Mouse (Mus musculus): ENCODE data around the gene Gabarapl2.

The Gabarapl2 gene

DNA sequence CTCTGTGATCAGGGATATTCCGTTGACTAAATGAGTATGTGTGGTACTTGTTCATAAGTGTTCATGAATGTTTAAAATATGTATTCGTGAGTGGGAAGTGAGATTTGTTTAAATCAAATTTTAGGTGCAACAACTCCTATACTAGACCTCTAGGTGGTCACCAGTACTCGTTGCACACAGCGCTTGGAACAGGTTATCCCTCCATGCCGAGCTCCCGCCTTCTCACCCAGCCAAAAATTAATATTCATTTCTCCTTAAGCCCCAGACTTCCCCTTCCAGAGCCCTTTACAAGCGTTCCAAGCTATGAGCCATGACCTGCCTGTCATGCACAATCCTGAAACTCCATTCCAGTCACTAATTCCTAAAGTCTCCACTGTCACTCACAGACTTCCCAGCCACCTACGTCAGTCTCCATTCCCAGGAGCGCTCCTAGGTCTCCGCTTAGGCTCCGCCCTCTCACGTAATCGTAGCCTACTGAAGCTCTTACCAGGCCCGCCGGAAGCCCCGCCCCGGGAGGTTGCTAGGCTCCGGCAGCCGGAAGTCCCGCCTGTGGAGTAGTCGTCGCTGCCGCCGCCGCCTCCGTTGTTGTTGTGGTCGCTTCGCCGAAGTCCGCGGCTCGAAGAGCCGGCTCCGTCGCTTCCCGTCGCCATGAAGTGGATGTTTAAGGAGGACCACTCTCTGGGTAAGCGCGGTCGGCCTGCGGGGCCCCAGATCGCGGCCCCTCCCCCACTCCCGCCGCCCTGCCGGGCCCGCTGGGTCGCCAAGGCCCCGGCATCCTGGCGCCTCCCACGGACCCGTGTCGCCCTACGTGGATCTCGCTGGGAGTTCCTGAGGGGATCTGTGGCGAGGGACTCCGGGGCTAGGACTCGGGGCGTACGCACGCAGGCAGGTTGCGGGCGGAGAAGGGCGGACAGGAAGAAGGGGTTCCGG lies at the start of gene Gabarapl2:
Gene Gabarapl2 (plus strand): TSS at position 533 of the 930 bp plus-strand sequence.
- DNase-seq (ENCODE audit: low read depth in 1 of 2, low spot score in 2 of 2) = peak; percentile 68 to 89

DNA sequence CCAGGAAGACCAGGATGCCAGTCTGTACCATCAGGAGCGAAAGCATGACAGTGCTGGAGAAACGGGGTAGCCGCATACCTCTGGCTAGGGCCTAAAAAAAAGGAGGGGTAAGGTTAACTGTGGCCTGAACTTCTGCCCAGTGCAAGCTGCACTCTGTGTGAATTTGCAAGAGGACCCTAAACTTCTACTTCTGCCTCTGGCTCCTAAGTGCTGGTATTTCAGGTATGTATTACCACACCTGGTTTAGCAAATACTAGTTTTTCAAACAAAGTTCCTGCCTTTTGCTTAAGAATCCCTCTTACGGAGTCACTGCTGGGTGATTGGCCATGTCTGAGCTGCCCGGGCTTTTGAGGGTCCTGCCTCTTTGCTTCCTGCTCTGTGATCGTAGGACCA lies 49.6 kb upstream of the Gabarapl2 start:
- no peak for DNase-seq (ENCODE audit: low read depth in 1 of 2, low spot score in 2 of 2)

DNA sequence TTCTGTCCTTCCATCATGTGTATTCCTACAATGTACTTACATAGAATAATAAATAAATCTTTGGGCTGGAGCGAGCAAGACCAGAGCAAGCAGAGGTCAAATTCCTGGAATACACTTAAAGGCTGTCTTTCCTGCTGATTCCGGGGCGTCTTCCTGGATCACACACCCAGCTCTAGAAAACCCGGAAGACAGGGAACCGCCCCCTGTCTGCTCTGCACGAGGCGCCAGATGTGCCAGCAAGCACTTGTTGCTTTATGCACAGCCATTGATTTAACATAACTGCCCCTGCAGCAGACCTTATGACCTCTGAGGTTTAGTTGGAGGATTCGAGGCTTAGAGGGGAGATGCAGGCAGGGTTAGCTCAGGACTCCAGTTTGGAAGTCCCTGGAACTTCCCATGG lies 48.5 kb upstream of the Gabarapl2 start:
- no peak for DNase-seq (ENCODE audit: low read depth in 1 of 2, low spot score in 2 of 2)

DNA sequence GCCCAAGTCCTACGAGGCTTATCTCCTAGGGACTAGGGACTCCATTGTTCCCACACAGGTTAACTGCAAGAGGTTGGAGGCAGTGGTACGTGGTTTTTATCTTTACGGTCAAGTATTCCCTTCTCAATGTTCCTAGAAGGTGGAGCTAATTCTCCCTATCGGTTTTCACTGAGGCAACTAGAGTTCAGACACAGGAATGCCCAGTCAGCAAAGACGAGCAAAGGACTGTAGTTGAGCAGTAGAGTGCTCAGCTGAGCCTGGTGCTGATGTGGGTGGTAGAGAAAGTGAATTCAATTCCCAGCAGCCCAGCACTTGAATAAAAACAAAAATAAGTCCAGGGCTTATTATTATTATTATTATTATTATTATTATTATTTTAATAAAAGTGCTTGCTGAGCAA lies 47.9 kb upstream of the Gabarapl2 start:
- DNase-seq (ENCODE audit: low read depth in 1 of 2, low spot score in 2 of 2) = no peak

DNA sequence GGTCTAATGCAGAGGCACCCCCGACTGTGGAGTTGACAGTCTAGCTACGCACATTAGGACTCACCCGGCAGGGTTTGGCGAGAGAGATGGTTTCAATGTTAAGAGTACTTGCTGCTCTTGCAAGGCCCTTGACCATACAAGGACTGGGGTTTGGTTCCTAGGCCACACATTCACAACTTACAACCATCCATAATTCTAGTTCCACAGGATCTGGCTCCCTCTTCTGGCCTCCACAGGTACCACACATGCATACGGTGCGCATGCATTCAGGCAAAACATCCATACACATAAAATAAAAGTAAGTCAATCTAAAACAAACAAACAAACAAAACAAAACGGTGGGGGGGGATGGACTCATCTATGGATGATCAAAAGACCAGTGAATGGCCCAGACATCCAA lies 45.5 kb upstream of the Gabarapl2 start:
- no peak for DNase-seq (ENCODE audit: low read depth in 1 of 2, low spot score in 2 of 2)

DNA sequence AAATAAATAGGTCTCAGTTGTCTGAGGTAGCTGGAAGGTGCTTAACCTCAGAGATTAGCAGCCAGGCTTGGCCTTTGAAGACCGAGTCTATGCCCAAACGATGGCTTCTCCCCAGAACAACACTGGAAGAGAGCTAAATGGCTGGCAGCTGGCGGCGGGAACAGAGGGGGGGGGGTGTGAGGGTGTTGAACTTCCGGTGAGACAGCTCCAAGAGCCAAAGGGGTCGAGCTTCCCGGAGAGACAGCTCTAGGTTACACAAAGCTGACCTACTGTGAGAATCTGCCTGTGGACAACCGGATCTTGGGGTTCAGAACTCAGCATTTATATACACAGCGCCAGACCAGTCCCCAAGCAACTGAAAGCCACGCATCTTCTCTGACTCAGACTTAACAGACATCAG lies 41.9 kb upstream of the Gabarapl2 start:
- no peak for DNase-seq (ENCODE audit: low read depth in 1 of 2, low spot score in 2 of 2)

DNA sequence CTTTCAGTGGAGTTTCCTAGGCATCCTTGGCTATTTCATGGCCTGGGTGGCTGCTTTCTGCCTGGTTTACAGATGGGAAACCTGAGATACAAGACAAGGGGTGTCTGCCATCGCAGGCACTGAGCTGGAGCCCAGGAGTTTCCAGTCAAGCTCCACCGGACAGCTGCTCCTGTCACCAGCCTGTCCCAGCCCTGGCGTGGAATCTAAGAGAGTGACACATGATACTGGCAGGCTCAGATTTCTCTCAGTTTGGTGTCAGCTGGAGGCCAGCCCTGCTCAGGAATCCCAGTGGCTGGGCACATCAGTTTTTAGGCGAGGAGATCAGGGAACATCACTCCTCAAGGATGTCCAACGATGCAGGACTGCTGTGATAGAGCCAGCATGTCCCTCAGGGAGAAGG lies 38.4 kb upstream of the Gabarapl2 start:
- DNase-seq (ENCODE audit: low read depth in 1 of 2, low spot score in 2 of 2) = no peak

DNA sequence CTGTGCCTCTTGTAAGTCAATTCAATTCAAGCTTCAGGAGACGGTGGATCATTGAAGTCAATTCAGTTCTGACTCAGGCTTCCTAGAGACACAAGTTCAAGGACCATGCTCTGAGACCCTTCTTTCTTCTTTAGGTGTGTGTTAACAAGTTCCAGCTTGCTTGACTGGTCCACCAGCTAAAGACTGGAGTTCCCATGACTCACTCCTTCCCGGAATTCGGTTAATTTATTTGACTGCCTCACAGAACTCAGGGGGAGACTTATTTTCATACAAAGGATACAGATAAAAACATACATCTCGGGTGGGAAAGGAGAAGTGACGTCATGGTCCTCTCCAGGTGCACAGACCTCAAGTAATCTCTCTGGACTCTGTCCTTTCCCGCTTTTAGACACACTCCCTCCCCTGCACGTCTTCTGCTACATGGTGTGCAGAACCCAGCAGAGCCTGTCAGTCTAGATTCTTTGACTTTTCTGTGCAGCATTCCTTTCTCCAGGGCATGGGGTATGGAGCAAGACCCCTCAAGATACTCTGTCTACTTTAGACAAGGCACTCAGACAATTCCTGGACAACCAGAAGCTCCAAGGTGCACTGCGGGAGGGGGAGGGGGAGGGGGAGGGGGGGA lies 34.9 kb upstream of the Gabarapl2 start:
- DNase-seq (ENCODE audit: low read depth in 1 of 2, low spot score in 2 of 2) = no peak

DNA sequence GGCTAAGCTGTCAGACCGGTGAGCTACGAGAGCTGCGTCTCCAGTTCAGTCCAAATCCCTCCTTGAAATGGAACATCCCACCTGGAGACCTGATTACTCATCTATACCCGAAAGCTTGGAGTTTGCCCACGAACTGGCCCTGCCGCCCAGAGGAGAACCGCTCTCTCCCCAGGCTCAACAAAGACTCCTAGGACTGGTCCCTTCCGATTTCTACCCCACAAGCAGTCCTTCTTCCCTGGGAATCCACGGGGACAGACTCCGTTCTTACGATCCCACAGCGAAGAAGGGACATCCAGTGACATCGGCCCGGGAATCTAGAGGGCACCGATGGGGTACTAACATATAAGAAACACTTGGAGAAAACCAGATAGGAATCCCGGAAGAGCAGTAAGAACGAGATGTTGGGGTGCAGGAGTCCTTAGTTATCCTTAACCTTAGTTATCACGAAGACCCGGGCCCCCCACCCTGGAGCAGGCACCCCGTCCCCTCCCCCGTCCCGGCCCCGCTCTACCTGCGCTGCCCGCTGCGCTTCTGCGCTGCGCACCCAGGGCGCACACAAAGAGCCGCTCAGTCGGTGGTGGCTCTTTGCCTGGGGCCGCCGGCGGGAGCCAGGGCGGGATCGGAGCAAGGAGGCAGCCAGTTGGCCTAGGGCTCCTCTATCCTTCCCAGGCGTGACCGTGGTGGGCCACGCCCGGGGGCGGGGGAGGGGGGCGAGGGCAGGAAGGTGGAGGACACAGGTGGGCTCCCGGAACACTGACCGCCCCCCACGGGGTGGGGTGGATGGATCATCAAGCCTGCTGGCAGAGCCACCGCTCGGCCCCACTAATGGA lies 30.7 kb upstream of the Gabarapl2 start, which contains the start of gene Chst5:
Gene Chst5 (minus strand): TSS at position 827 of the 830 bp plus-strand sequence.
- DNase-seq (ENCODE audit: low read depth in 1 of 2, low spot score in 2 of 2) = no peak

DNA sequence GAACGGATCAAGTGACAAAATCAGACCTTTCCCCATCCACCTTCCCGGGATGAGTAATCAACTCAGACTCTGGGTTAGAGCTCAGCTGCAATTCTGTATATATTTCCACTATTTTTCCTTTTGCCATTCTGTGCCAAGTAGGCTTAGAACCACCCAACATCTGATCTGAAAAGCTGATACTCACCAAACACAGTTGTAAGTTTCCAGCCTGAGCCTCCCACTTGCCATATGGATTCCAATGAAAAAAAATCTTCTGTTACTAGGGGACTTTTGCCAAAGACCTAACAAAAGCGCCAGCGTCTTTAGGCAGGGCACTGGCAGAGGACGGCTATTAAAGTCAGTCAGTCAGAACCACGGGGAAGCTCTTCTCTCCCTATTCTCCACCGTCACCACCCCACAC lies 28.9 kb upstream of the Gabarapl2 start:
- no peak for DNase-seq (ENCODE audit: low read depth in 1 of 2, low spot score in 2 of 2)

DNA sequence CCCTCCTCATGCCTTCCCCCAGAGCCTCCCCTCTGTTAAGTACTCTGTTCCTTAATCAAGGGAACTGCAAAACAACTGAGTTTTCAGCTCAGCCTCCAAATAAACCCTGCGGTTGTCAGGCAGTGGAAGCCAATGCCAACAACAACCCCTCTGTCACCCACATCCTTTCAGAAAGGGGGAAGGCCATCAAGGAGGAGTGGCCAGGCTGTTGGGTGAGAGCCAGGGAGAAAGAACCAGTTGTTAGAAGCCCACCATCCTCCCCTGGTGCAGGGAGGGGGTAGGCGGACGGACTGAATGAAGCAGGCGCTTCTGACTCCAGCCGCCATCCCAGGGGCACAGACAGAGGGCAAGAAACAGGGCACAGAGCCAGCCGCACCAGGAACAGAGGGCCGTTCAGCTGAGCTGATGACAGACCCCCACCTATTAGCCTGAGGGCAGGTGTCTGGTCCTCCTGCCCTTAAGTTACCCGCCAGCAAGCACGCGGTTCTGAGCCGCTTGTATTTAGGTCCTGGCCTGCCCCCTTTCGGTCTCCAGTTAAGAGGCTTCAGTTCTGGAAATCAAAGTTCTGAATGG lies 27.6 kb upstream of the Gabarapl2 start:
- no peak for DNase-seq (ENCODE audit: low read depth in 1 of 2, low spot score in 2 of 2)

DNA sequence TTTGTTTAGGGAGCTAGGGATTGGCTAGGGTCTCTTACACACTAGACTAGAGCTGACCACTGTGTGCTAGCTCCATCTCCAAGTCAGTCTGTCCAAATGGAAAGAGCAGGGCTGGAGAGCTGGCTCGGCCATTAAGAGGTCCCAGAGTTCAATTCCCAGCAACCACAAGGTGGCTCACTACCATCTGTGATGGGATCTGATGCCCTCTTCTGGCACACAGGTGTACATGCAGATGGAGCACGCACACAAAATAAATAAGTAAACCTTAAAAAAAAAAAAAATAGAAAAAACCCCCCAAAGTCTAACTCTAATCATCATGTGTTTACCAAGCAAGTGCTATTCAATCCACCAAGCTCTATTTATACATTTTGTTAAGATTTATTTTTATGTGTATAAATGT lies 20.8 kb upstream of the Gabarapl2 start:
- DNase-seq (ENCODE audit: low read depth in 1 of 2, low spot score in 2 of 2) = no peak

DNA sequence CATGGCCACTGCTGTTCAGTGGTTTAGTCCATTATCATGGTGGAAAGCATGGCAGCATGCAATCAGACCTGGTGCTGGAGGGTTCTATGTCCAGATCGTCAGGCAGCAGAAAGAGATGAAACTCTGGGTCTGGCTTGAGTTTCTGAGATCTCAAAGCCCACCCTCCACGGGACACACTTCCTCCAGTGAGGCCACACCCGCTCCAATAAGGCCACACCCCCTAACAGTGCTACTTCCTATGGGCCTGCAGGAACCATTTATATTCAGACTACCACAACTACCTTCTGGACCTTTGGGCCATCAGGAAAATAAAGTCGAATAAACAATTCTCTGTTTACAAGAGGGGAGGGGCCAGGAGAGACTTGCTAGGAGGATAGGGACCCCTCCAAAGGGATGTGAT lies 19.5 kb upstream of the Gabarapl2 start:
- DNase-seq (ENCODE audit: low read depth in 1 of 2, low spot score in 2 of 2) = no peak

DNA sequence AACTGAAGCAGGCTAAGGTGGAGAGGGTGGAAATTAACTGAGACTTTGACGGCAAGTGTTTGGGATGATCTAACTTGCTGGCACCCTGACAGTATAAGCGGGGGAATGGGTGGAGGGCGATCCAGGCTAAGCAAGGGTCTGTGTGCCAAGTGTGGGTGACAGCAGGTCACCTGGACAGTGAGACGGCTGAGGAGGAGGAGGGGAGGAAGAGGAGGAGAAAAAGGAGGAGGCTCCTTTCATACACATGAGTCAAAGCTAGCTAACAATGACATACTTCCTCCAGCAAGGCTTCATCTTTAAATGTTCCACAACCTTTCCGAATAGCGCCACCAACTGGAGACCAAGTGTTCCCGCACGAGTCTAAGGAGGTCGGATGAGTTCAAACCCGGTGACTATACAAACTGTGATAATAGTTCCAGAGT lies 17.1 kb upstream of the Gabarapl2 start:
- no peak for DNase-seq (ENCODE audit: low read depth in 1 of 2, low spot score in 2 of 2)

DNA sequence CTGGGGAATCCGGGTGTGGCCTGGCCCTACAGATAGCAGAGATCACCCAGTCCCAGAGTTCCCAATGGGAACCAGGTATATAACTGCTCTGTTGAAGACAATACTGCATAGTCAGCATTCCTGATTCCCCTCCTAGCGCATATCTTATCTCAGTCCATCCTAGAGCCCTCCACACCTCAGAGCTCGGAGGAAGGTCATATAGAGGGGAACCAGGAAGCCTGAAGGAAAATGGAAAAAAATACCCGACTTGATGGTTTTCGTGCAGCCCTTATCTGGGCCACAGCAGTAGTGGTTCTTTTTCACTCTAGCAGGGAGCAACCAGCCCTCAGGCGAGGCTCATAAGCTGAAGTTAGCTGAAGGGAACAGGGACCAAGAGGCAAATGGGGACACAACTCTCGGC lies 15.5 kb upstream of the Gabarapl2 start:
- DNase-seq (ENCODE audit: low read depth in 1 of 2, low spot score in 2 of 2) = no peak

DNA sequence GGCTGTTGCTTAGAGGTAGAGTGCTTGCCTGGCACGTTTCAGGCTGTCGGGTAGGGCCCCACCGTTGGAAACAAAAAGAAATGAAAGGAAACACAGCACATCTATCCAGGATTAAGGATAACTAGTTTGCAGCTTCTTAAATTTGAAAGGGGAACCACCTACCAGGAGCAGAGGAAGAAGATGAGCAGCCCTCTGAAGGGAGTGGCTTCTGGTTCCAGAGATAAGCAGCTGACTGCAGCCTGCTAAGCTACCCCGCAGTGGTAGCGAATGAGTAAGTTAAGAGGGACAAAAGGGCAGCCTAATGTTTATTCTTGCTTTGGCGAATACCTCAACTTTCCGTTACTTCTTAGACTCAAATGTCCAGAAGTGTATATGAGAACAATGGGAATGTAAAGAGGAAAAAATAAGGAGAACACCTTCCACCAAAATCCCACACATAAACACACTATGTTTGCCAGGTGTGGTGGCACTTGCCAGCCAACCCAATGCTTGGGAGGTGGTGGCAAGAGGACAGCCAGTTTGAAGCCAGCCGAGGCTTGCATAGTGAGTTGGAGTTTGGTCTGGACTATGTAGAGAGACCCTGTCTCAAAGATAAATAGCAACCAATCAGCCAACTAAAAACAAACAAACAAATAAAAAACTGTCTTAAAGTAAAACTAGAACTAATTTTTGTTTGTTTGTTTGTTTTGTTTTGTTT lies 10.7 kb upstream of the Gabarapl2 start:
- no peak for DNase-seq (ENCODE audit: low read depth in 1 of 2, low spot score in 2 of 2)

DNA sequence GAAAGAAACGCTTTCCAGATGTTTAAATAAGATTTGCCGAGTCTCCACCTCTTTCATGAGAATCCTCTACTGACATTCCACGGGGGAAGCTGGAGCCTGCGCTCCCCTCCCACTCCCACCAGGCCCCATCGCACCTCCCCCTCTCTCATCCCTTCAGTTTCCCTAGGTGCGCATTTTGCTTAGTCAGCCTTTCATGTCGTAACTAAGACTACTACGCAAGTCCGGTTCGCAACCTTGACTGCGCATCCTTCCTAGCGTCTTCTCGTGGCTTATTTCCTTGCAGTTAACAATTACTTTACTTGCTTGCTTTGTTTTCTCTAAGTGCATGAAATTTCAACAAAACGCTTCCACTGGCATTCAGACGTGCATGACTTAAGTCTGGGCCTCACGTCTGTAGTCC lies 8.8 kb upstream of the Gabarapl2 start:
- DNase-seq (ENCODE audit: low read depth in 1 of 2, low spot score in 2 of 2) = no peak

DNA sequence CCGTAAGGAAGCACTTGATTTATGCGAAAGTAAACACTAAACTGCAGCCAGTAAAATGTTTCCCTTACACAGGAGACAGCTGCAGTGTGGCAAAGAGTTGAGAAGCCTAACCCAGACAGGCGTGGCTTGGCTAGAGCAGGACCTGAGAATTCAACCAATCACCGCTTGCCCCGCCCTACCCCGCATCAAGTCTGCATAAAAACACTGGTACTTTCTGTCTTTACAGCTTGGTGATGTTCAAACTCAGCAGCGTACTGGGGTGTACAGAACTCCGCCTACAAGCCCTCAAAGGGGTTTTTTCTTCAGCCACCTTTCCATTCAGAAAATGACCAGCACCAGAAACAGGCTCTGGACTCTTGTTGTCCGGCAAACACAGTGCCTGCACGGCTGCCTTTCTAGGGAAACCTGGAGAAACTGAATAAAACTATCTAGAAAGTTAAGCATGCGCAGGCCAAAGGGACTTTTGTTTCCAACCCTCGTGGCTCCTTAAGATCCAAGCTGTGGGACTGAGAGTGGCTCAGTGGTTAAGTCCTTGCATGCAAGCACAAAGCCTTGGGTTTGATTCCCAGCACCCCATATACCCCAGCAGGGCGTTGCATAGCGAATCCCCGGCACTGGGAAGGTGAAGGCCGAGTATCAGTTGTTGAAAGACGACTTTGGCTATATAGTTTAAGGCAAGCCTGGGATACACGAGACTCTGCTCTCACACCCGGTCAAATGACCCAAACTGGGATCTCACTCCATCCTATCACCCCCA lies 7.7 kb upstream of the Gabarapl2 start:
- DNase-seq (ENCODE audit: low read depth in 1 of 2, low spot score in 2 of 2) = no peak

DNA sequence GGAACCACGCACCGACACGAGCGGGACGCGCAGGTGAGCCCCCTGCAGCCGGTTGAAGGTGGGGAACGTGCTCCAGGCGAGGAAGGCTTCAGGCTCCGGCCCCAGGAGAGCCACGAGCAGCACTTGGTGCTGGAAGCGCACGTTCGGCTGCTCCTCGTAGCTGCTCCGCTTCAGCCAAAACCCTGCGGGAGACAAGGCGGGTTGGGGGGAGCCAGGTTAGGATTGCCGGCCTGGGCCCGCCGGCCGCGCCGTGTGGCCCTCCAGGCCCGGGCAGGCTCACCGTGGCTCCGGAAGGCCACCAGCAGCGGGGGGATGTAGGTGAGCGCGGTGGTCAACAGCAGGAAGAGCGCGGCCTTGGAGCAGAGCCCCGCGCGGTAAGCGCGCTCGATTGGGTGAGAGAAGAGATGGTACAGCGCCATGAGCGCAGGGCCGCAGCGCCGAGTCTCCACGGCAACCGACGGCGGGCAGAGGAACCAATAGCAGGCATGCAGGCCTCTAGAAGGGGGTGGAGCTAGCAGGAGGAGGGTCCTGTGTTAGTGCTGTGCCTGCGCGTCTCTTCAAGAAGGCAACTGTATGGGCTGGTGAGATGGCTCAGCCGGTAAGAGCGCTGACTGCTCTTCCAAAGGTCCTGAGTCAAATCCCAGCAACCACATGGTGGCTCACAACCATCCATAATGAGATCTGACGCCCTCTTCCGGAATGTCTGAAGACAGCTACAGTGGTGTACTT lies 7.0 kb upstream of the Gabarapl2 start, which contains the start of gene Tmem231:
Gene Tmem231 (minus strand): TSS at position 534 of the 729 bp plus-strand sequence.
- peak; percentile 28 to 59 for DNase-seq (ENCODE audit: low read depth in 1 of 2, low spot score in 2 of 2)
